Mouse (Mus musculus) liver, postnatal 0 days (tissue): ENCODE results near the gene Apba1. TPM values are rescaled to one million over a fixed set of nuclear protein-coding genes. Genes with fewer than 3 reads are reported as not detected.
A peak's percentile ranks its signal among the peaks of the same experiment; 100 is the strongest.

ENCODE experiments used
- ATAC-seq: fragments of 200-750 bp; cut with Nextera tagmentation; 2 replicates; pipeline ENCODE4 v1.8.0; 2017; ENCODE audit warnings: mild to moderate bottlenecking, moderate library complexity
- DNase-seq: peaks from one replicate; pipeline ENCODE4 v3.0.0-alpha.2; 2016
- H3K27ac ChIP-seq: fragments of 300-500 bp; sonication (generic); 2 replicates; pipeline ENCODE4 v1.5.1; 2014; ENCODE audit warnings: antibody characterized with exemption, moderate library complexity, mild to moderate bottlenecking, low read depth
- H3K27me3 ChIP-seq: fragments of 300-500 bp; sonication (generic); 2 replicates; pipeline ENCODE4 v1.6.1; 2014; ENCODE audit warnings: low read length, control low read depth, mixed read lengths; ENCODE audit not compliant: insufficient read depth
- H3K36me3 ChIP-seq: fragments of 300-500 bp; sonication (generic); replicated peaks from 2 replicates; pipeline ENCODE4 v1.6.1; 2014; ENCODE audit warnings: mild to moderate bottlenecking, control low read depth, low read length, moderate library complexity, mixed read lengths; ENCODE audit not compliant: insufficient read depth
- H3K4me1 ChIP-seq: fragments of 300-500 bp; sonication (generic); 2 replicates; pipeline ENCODE4 v1.6.1; 2014; ENCODE audit warnings: antibody characterized with exemption, mild to moderate bottlenecking, control low read depth; ENCODE audit not compliant: insufficient read depth
- H3K4me2 ChIP-seq: fragments of 300-500 bp; sonication (generic); 2 replicates; pipeline ENCODE4 v1.6.1; 2014; ENCODE audit warnings: low read depth, mild to moderate bottlenecking, low read length, moderate library complexity, mixed read lengths
- H3K4me3 ChIP-seq: fragments of 300-500 bp; sonication (generic); 2 replicates; pipeline ENCODE4 v1.5.1; 2014; ENCODE audit warnings: low read depth, low read length
- H3K9ac ChIP-seq: fragments of 300-500 bp; sonication (generic); replicated peaks from 2 replicates; pipeline ENCODE4 v1.6.1; 2014; ENCODE audit warnings: mild to moderate bottlenecking, moderate library complexity
- H3K9me3 ChIP-seq: fragments of 300-500 bp; sonication (generic); 2 replicates; pipeline ENCODE4 v1.6.1; 2016; ENCODE audit warnings: mild to moderate bottlenecking, control low read depth, low read length, mixed read lengths
- CTCF ChIP-seq: sonication (generic); IDR thresholded peaks from 2 replicates; pipeline ENCODE4 v1.5.1; 2016; ENCODE audit warnings: antibody characterized with exemption, low read depth
- EP300 ChIP-seq: IDR thresholded peaks from 2 replicates; pipeline ENCODE4 v1.6.1; 2016; ENCODE audit warnings: antibody characterized with exemption, low read depth, mild to moderate bottlenecking
- WGBS: fragments of 180-500 bp; shearing (Covaris S2); extraction: QIAGEN DNeasy Blood & Tissue Kit; methylation state at CpG from one replicate; pipeline ENCODE4 v1.1.7; 2014; ENCODE audit not compliant: insufficient replicate concordance; 5-methylcytosine and 5-hydroxymethylcytosine counted together
- polyA plus RNA-seq: library from polyadenylated mRNA; unstranded; fragments of >200 nt; fragmentation: Nextera tagmentation; extraction: Ambion mirVana; gene quantifications from 2 replicates; pipeline ENCODE4 v1.2.1, GENCODE M21; 2015

Apba1 gene
- polyA plus RNA-seq, 1 experiment from 2014 or later, result 0.07 TPM

GRCm38 (mm10) chr19:23879862-23880261 lies 121.2 kb downstream of the Apba1 start:
- Histone ChIP-seq H3K9me3 (no peaks in the 10 kb centered on the region), H3K36me3 (no peaks in the 10 kb centered on the region), H3K4me2 (no peak overlapping the region), H3K27me3 (peaks cover 7% of the 10 kb centered on the region; the same call in 1 of the 2 replicates), H3K27ac (no peak overlapping the region), H3K4me3 (no peak overlapping the region), H3K4me1 (no peaks in the 10 kb centered on the region), H3K9ac (no peak overlapping the region)
- 81% methylated on average over 7 of the region's 7 CpGs for WGBS
- ATAC-seq, result no peak
- TF ChIP-seq EP300, result no peak
- TF ChIP-seq CTCF, result no peak
- DNase-seq, result no peak

GRCm38 (mm10) chr19:23886169-23886568 lies 127.5 kb downstream of the Apba1 start:
- DNase-seq (no peak), ATAC-seq (no peak)
- Histone ChIP-seq H3K9ac (no peak overlapping the region), H3K4me3 (no peak overlapping the region), H3K4me1 (no peaks in the 10 kb centered on the region), H3K9me3 (no peaks in the 10 kb centered on the region), H3K36me3 (no peaks in the 10 kb centered on the region), H3K27me3 (peaks cover 6% of the 10 kb centered on the region; the same call in 1 of the 2 replicates), H3K4me2 (no peak overlapping the region), H3K27ac (no peak overlapping the region)
- TF ChIP-seq EP300 (no peak), CTCF (no peak)
- WGBS, result 77% methylated on average over 5 of the region's 5 CpGs

GRCm38 (mm10) chr19:23891421-23891820 lies 132.7 kb downstream of the Apba1 start:
- Histone ChIP-seq H3K9me3 (no peaks in the 10 kb centered on the region), H3K9ac (no peak overlapping the region), H3K4me3 (no peak overlapping the region), H3K4me1 (peaks cover 5% of the 10 kb centered on the region; the same call in 1 of the 2 replicates), H3K27ac (no peak overlapping the region), H3K4me2 (no peak overlapping the region), H3K36me3 (no peaks in the 10 kb centered on the region), H3K27me3 (peaks cover 35% of the 10 kb centered on the region)
- 71% methylated on average over 6 of the region's 6 CpGs for WGBS
- TF ChIP-seq EP300, result no peak
- no peak for TF ChIP-seq CTCF
- no peak for DNase-seq
- no peak for ATAC-seq

- WGBS, result 27% methylated on average over 32 of the region's 37 CpGs
- ATAC-seq (no peak), DNase-seq (no peak)
- no peak overlapping the region for H3K4me3 ChIP-seq
- no peaks in the 10 kb centered on the region for H3K36me3 ChIP-seq
- H3K27ac ChIP-seq, result no peak overlapping the region
- peaks cover 5% of the 10 kb centered on the region; the same call in 1 of the 2 replicates for H3K4me1 ChIP-seq
- no peak for TF ChIP-seq CTCF
- no peak for TF ChIP-seq EP300
- peaks cover 35% of the 10 kb centered on the region for H3K27me3 ChIP-seq
- no peak overlapping the region for H3K9ac ChIP-seq
- H3K4me2 ChIP-seq, result no peak overlapping the region
- H3K9me3 ChIP-seq, result no peaks in the 10 kb centered on the region
Observed at GRCm38 (mm10) chr19:23892633-23893032, 133.9 kb downstream of the Apba1 start.

- Histone ChIP-seq H3K4me3 (peak overlapping the region; percentile 4; the same call in 1 of the 2 replicates), H3K27ac (no peak overlapping the region), H3K9ac (no peak overlapping the region), H3K36me3 (no peaks in the 10 kb centered on the region), H3K9me3 (no peaks in the 10 kb centered on the region), H3K4me2 (peak overlapping the region; percentile 32; the same call in 1 of the 2 replicates), H3K27me3 (peaks cover 32% of the 10 kb centered on the region), H3K4me1 (peaks cover 5% of the 10 kb centered on the region; the same call in 1 of the 2 replicates)
- 23% methylated on average over 83 of the region's 110 CpGs for WGBS
- DNase-seq (peak; percentile 21), ATAC-seq (0 out of 2 replicates have a peak, but pooled peaks have one; percentile 21)
- no peak for TF ChIP-seq CTCF
- TF ChIP-seq EP300, result no peak
Observed at GRCm38 (mm10) chr19:23893093-23893889, 134.6 kb downstream of the Apba1 start.

GRCm38 (mm10) chr19:23893946-23894345 lies 135.3 kb downstream of the Apba1 start:
- Histone ChIP-seq H3K9me3 (no peaks in the 10 kb centered on the region), H3K4me1 (peaks cover 5% of the 10 kb centered on the region; the same call in 1 of the 2 replicates), H3K27ac (no peak overlapping the region), H3K36me3 (no peaks in the 10 kb centered on the region), H3K9ac (no peak overlapping the region), H3K4me2 (no peak overlapping the region), H3K4me3 (no peak overlapping the region), H3K27me3 (peaks cover 32% of the 10 kb centered on the region)
- ATAC-seq, result no peak
- 64% methylated on average over 9 of the region's 9 CpGs for WGBS
- no peak for DNase-seq
- TF ChIP-seq EP300, result no peak
- no peak for TF ChIP-seq CTCF
